Mouse (Mus musculus) megakaryocyte-erythroid progenitor cell, adult 5-6 weeks (primary cell): Measurements from ENCODE around the gene 6430531B16Rik. TPM values are rescaled to one million over a fixed set of nuclear protein-coding genes. Genes with fewer than 3 reads are reported as not detected.

Experiments
- ATAC-seq: replicated peaks from 2 replicates; pipeline ENCODE4 v1.8.0; 2016; ENCODE audit warnings: mild to moderate bottlenecking, inconsistent platforms; ENCODE audit not compliant: severe bottlenecking, poor library complexity, low FRiP score, low TSS enrichment
- total RNA-seq, 2 experiments: library from RNA; stranded (forward) in 1 of 2; stranded (reverse) in 1 of 2; fragments of 200-1000, 215-1000 nt in 1 of 2; fragments of >200 nt in 1 of 2; fragmentation: Nextera tagmentation in 1 of 2; gene quantifications; 2 replicates each; pipeline ENCODE4 v1.2.3; 2014 to 2017

Gene 6430531B16Rik
- total RNA-seq, 2 experiments from 2014 or later, result 1.0 TPM; not detected in 1

GRCm38 (mm10) chr7:139944291-139945240 lies 34.0 kb downstream of the 6430531B16Rik start:
- peak; percentile 12; the same call in 1 of the 2 replicates for ATAC-seq

- peak; percentile 46 for ATAC-seq
These were observed 34.8 kb downstream of the 6430531B16Rik start, which contains the start of gene Utf1 for GRCm38 (mm10) chr7:139943674-139944281. Gene Utf1, plus strand, starts transcription at chr7:139943789.

DNA sequence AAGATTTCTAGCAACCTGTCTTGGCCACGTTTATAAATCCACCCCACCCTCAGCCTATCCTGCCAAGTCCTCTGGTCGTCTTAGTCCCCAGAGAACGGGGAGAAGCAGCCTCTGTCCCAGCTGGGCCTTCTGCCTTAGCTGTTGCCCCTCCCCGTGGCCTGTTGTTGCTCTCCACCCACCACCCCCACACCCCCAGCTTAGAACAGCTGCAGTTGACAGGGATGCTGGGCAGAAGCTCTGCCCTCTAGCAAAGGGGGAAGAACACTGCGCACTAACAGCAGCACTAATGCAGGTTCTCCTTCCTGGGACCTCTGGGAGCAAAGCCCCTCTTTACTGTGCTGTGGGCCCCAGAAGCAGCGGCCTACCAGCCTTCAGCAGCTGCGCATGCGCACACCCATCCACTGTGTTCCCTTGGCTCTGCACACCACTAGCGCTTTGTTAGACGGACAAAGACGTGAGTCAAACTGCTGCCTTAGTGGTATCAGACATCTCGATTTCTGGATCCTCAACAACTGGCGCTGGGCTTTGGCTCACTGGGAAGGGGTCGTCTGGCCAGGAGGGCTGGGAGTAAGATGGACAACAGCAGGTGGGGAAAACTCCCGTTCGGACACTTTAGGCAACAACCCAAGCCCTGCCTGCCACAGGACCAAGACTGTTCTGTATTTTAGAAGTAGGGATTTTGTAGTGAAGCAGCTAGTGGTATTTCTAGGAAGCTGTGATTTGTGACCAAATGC lies 37.9 kb downstream of the 6430531B16Rik start:
- no peak for ATAC-seq

GRCm38 (mm10) chr7:139937810-139938209 lies 40.7 kb downstream of the 6430531B16Rik start:
- no peak for ATAC-seq

DNA sequence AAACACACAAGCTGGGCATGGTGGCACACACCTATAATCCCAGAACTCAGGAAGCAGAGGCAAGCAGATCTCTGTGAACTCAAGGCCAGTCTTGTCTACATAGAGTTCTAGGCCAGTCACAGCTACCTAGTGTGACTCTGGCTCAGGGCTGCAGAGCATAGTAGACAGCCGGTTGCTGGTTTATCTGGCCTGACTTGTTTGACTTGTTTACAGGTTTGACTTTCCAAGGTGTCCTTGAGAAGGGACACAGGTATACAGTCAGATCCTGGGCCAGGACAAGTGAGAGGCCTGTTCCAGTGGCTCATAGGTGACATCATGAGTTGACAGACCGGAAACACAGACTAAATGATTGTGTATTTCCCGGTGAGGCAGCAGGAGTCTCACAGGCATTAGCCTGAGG lies 41.4 kb downstream of the 6430531B16Rik start:
- no peak for ATAC-seq

- ATAC-seq, result no peak
These were observed 41.9 kb downstream of the 6430531B16Rik start for GRCm38 (mm10) chr7:139936705-139937104.

DNA sequence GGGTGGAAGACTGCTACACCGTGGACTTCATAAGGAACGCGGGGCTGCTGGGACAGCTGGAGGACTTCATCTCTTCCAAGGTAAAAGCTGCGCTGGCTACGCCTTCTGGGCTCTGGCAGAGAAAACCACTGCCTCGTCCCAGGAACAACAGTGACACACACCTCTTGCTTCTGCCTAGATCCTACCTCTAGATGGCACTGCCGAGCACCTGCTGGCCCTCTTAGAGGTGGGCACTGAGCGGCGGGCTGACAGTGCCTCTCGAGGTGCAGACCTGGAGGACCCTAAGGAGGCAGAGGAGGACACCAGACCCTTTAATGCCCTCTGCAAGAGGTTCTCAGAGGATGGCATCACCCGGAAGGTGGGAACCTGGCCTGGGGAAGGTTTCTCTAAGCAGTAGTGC lies 47.8 kb downstream of the 6430531B16Rik start:
- ATAC-seq, result peak; percentile 88

Other genes with a start within 250 kb of the 6430531B16Rik start
- not detected in 2 replicates for gene Adgra1, start 144.6 kb downstream of the 6430531B16Rik start, total RNA-seq (2014; fragmentation: Nextera tagmentation)
- gene Adgra1, start 144.6 kb downstream of the 6430531B16Rik start, total RNA-seq (2017), result not detected in 2 replicates
- gene Kndc1, start 84.1 kb downstream of the 6430531B16Rik start, total RNA-seq (2014; fragmentation: Nextera tagmentation), result not detected in 2 replicates
- not detected in 2 replicates for gene Kndc1, start 84.1 kb downstream of the 6430531B16Rik start, total RNA-seq (2017)
- gene Utf1, start 35.0 kb downstream of the 6430531B16Rik start, total RNA-seq (2014; fragmentation: Nextera tagmentation), result not detected in 2 replicates
- not detected in 2 replicates for gene Utf1, start 35.0 kb downstream of the 6430531B16Rik start, total RNA-seq (2017)
- gene Adam8, start 13.8 kb upstream of the 6430531B16Rik start, total RNA-seq (2014; fragmentation: Nextera tagmentation), result 1.5 and 4.5 TPM in 2 replicates
- 0.34 and 2.6 TPM in 2 replicates for gene Adam8, start 13.8 kb upstream of the 6430531B16Rik start, total RNA-seq (2017)
- gene Zfp511, start 57.6 kb upstream of the 6430531B16Rik start, total RNA-seq (2014; fragmentation: Nextera tagmentation), result 21.3 and 34.7 TPM in 2 replicates
- 22.0 and 26.9 TPM in 2 replicates for gene Zfp511, start 57.6 kb upstream of the 6430531B16Rik start, total RNA-seq (2017)
- gene Tubgcp2, start 57.9 kb upstream of the 6430531B16Rik start, total RNA-seq (2014; fragmentation: Nextera tagmentation), result 29.3 and 37.6 TPM in 2 replicates
- 38.2 and 41.2 TPM in 2 replicates for gene Tubgcp2, start 57.9 kb upstream of the 6430531B16Rik start, total RNA-seq (2017)
- not detected in 2 replicates for gene Msx3, start 70.3 kb upstream of the 6430531B16Rik start, total RNA-seq (2014; fragmentation: Nextera tagmentation)
- gene Msx3, start 70.3 kb upstream of the 6430531B16Rik start, total RNA-seq (2017), result not detected in 2 replicates
- not detected in 2 replicates for gene Caly, start 103.8 kb upstream of the 6430531B16Rik start, total RNA-seq (2014; fragmentation: Nextera tagmentation)
- not detected in 2 replicates for gene Caly, start 103.8 kb upstream of the 6430531B16Rik start, total RNA-seq (2017)
- not detected in 2 replicates for gene Prap1, start 114.6 kb upstream of the 6430531B16Rik start, total RNA-seq (2014; fragmentation: Nextera tagmentation)
- not detected in 2 replicates for gene Prap1, start 114.6 kb upstream of the 6430531B16Rik start, total RNA-seq (2017)
- 4.1 and 17.9 TPM in 2 replicates for gene Fuom, start 123.7 kb upstream of the 6430531B16Rik start, total RNA-seq (2014; fragmentation: Nextera tagmentation)
- gene Fuom, start 123.7 kb upstream of the 6430531B16Rik start, total RNA-seq (2017), result 12.0 TPM in 1 of 2 replicates, not detected in the other
- gene Paox, start 137.0 kb upstream of the 6430531B16Rik start, total RNA-seq (2014; fragmentation: Nextera tagmentation), result 15.1 and 22.1 TPM in 2 replicates
- 4.1 and 6.9 TPM in 2 replicates for gene Paox, start 137.0 kb upstream of the 6430531B16Rik start, total RNA-seq (2017)
- 50.1 and 62.9 TPM in 2 replicates for gene Echs1, start 137.7 kb upstream of the 6430531B16Rik start, total RNA-seq (2014; fragmentation: Nextera tagmentation)
- gene Echs1, start 137.7 kb upstream of the 6430531B16Rik start, total RNA-seq (2017), result 52.5 and 85.0 TPM in 2 replicates
- gene Mtg1, start 158.8 kb upstream of the 6430531B16Rik start, total RNA-seq (2014; fragmentation: Nextera tagmentation), result 39.7 and 53.5 TPM in 2 replicates
- 8.3 and 13.0 TPM in 2 replicates for gene Mtg1, start 158.8 kb upstream of the 6430531B16Rik start, total RNA-seq (2017)
- 0.83 TPM in 1 of 2 replicates, not detected in the other for gene Sprn, start 176.1 kb upstream of the 6430531B16Rik start, total RNA-seq (2014; fragmentation: Nextera tagmentation)
- gene Sprn, start 176.1 kb upstream of the 6430531B16Rik start, total RNA-seq (2017), result not detected in 2 replicates
- not detected in 2 replicates for gene Olfr522, start 186.0 kb upstream of the 6430531B16Rik start, total RNA-seq (2014; fragmentation: Nextera tagmentation)
- not detected in 2 replicates for gene Olfr522, start 186.0 kb upstream of the 6430531B16Rik start, total RNA-seq (2017)
- not detected in 2 replicates for gene Olfr523, start 194.5 kb upstream of the 6430531B16Rik start, total RNA-seq (2014; fragmentation: Nextera tagmentation)
- not detected in 2 replicates for gene Olfr523, start 194.5 kb upstream of the 6430531B16Rik start, total RNA-seq (2017)
- gene Olfr524, start 227.2 kb upstream of the 6430531B16Rik start, total RNA-seq (2014; fragmentation: Nextera tagmentation), result not detected in 2 replicates
- gene Olfr524, start 227.2 kb upstream of the 6430531B16Rik start, total RNA-seq (2017), result not detected in 2 replicates
- not detected in 2 replicates for gene Cd163l1, start 239.5 kb upstream of the 6430531B16Rik start, total RNA-seq (2014; fragmentation: Nextera tagmentation)
- gene Cd163l1, start 239.5 kb upstream of the 6430531B16Rik start, total RNA-seq (2017), result 0.19 TPM in 1 of 2 replicates, not detected in the other